Mouse (Mus musculus): ENCODE results near the gene Ntrk2. TPM values are rescaled to one million over a fixed set of nuclear protein-coding genes. Genes with fewer than 3 reads are reported as not detected.

Gene Ntrk2
- polyA plus RNA-seq, 1 experiment from 2014 or later, result 76.1 TPM

DNA sequence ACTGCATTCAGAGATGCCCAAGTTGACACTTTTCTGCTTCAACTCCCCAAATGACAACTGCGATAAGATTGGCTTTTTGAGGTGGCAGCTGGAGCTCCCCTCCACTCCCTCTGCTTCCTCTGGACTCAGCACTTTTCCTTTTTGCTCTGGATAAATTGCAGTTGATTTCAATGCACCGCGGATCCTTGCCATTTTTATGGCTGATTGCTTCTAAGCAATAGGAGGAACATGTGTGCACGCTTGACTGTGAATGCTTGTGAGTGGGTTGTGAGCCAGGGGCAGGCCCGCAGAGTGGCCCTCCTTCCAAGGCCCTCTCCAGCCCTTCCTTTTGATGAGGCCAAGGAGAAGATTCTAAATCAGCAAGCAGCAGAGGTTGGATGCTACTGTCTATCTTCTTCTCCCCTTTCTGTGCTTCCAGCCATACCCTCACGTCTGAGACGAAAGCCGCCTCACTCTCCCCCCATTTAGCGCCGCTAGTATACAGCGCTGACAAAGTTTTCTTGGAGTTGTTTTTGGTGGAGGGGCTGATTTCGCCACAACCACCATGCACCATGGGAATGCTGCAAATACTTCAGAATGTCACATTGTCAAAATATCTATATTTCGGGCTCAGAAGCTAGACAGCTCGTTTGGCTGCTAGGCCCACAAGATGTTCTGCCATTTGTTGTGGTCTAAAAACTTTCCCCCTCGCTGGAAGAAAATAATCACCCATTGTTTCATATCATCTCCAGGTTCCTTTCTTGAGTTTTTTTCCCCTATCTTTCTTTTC, 122.5 kb downstream of the Ntrk2 start:
- ATAC-seq (ENCODE audit: low FRiP score, low read depth), result no peak

DNA sequence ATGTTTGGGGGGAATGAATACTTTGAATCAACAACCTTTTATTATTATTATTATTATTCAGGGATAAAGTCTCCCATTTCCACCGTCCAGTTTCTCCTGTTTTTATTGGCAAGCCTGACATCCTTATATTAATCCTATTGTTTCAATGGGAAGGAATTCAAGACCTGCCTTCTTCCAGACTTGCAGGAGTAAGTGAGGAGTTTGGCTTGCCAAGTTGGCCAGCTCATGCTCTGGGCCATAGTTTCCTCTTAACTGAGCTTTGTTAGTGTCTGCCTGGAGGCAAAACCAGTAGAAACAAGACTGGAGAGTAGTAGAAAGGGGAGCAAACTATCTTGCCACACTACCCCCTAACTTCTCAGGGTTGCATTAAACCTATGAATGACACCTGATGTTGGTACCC, 123.8 kb downstream of the Ntrk2 start:
- Histone ChIP-seq H3K27me3 (replicated peaks) (no peaks in the 10 kb centered on the region), H3K4me2 (replicated peaks) (no peak overlapping the region), H3K4me3 (no peak overlapping the region), H3K4me1 (peaks cover 31% of the 10 kb centered on the region), H3K36me3 (no peaks in the 10 kb centered on the region), H3K9ac (no peak overlapping the region), H3K27ac (no peak overlapping the region), H3K9me3 (no peaks in the 10 kb centered on the region)
- no peak for ATAC-seq (ENCODE audit: low FRiP score, low read depth)
- WGBS, result 82% methylated on average over 1 of the region's 1 CpGs

More for the DNA sequence above, 122.5 kb downstream of the Ntrk2 start:
- Histone ChIP-seq H3K9ac (no peak overlapping the region), H3K36me3 (no peaks in the 10 kb centered on the region), H3K4me2 (replicated peaks) (no peak overlapping the region), H3K4me3 (no peak overlapping the region), H3K27me3 (replicated peaks) (no peaks in the 10 kb centered on the region), H3K27ac (no peak overlapping the region), H3K9me3 (no peaks in the 10 kb centered on the region), H3K4me1 (peaks cover 26% of the 10 kb centered on the region)
- WGBS, result 68% methylated on average over 15 of the region's 15 CpGs

GRCm38 (mm10) chr13:58933126-58933525, 126.8 kb downstream of the Ntrk2 start:
- Histone ChIP-seq H3K27me3 (replicated peaks) (no peaks in the 10 kb centered on the region), H3K9me3 (no peaks in the 10 kb centered on the region), H3K4me2 (replicated peaks) (no peak overlapping the region), H3K9ac (no peak overlapping the region), H3K4me1 (peaks cover 40% of the 10 kb centered on the region), H3K27ac (no peak overlapping the region), H3K4me3 (no peak overlapping the region), H3K36me3 (no peaks in the 10 kb centered on the region)
- peak; percentile 71 for ATAC-seq (ENCODE audit: low FRiP score, low read depth)
- 10% methylated on average over 4 of the region's 4 CpGs for WGBS

DNA sequence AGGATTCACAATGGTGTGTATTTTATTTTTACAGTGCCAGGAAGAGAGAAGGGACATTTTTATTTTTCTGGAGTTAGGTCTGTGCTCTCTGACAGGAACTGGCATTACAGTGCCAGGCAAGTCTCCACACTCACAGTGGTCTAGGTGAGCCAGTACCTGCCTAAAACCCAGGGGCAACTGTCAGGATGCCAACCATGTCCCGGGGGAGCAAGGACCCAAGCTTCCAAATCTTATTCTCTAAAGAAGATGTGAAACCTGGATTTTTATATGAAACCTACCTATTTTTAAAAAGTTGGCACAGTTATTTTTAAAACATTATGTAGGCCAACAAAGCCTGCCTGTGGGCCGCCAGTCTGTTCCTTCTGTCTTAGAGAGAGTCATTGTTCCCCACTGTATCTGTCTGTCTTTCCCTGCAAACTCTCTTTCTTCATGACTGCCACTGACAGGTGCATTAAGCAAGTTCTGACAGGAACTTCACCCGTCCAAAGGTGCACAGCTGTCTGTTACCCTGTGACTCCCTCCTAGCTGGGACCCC, 128.3 kb downstream of the Ntrk2 start:
- H3K4me1 ChIP-seq, result peaks cover 32% of the 10 kb centered on the region
- WGBS, result 85% methylated on average over 3 of the region's 3 CpGs
- no peaks in the 10 kb centered on the region for H3K36me3 ChIP-seq

DNA sequence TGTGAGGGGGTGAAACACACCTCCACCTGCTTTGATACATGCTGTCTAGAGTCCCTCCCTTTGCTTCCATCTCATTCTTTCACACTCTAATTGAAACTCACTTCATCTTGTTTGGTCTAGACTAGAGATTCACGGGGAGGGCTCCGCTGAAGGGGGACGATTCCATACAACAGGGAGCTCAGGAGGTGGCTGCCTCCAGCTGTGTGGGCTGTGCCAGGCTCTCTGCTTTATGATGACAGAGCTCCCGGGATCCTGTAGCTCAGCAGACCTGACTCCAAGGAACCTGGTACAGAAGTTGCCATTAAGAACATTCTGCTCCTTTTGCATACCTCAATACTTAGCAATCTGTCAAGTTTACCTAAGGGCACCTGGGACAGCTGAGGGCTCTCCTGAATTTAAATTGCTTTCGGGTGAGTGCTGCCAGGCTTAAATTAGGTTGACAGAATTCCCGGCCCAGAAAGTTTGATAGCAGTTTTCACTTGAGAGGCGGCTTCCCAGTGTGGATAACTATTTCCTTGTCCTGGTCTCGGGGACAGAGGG, 129.7 kb downstream of the Ntrk2 start:
- H3K4me2 ChIP-seq (replicated peaks), result no peak overlapping the region
- H3K27me3 ChIP-seq (replicated peaks), result no peaks in the 10 kb centered on the region
- no peaks in the 10 kb centered on the region for H3K36me3 ChIP-seq
- H3K27ac ChIP-seq, result no peak overlapping the region
- H3K9ac ChIP-seq, result no peak overlapping the region
- WGBS, result 5% methylated on average over 8 of the region's 8 CpGs
- peak; percentile 52; the same call in 1 of the 2 replicates for ATAC-seq (ENCODE audit: low FRiP score, low read depth)
- no peak overlapping the region for H3K4me3 ChIP-seq
- peaks cover 32% of the 10 kb centered on the region for H3K4me1 ChIP-seq
- H3K9me3 ChIP-seq, result no peaks in the 10 kb centered on the region

More for the DNA sequence above, 128.3 kb downstream of the Ntrk2 start:
- Histone ChIP-seq H3K27me3 (replicated peaks) (no peaks in the 10 kb centered on the region), H3K27ac (no peak overlapping the region), H3K4me2 (replicated peaks) (no peak overlapping the region), H3K9me3 (no peaks in the 10 kb centered on the region), H3K4me3 (no peak overlapping the region), H3K9ac (no peak overlapping the region)
- no peak for ATAC-seq (ENCODE audit: low FRiP score, low read depth)

- H3K9me3 ChIP-seq, result no peaks in the 10 kb centered on the region
- peaks cover 29% of the 10 kb centered on the region for H3K4me1 ChIP-seq
- H3K4me2 ChIP-seq (replicated peaks), result no peak overlapping the region
- no peak overlapping the region for H3K27ac ChIP-seq
- H3K36me3 ChIP-seq, result no peaks in the 10 kb centered on the region
- H3K9ac ChIP-seq, result no peak overlapping the region
- no peak for ATAC-seq (ENCODE audit: low FRiP score, low read depth)
- no peak overlapping the region for H3K4me3 ChIP-seq
- H3K27me3 ChIP-seq (replicated peaks), result no peaks in the 10 kb centered on the region
- 93% methylated on average over 12 of the region's 12 CpGs for WGBS
Measured at GRCm38 (mm10) chr13:58937884-58938283, 131.5 kb downstream of the Ntrk2 start.

DNA sequence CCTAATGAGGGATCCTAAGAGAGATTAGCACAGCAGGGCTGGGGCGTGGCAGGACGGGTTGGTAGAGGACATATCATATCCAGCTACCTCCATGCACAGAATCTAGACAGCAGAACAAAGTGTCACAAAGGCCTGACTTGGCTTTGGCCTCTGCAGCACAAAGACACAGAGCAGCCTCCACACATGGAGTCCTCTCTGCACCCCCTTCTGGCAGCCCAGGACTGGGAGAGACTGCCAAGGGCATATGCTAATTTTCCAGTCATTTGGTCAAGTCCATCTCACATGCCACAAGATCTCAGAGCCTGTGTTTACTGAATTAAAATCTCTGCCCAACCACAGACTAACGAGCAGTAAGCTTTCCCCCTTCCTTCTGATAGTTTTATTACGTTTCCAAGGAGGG, 132.1 kb downstream of the Ntrk2 start:
- no peak for ATAC-seq (ENCODE audit: low FRiP score, low read depth)

DNA sequence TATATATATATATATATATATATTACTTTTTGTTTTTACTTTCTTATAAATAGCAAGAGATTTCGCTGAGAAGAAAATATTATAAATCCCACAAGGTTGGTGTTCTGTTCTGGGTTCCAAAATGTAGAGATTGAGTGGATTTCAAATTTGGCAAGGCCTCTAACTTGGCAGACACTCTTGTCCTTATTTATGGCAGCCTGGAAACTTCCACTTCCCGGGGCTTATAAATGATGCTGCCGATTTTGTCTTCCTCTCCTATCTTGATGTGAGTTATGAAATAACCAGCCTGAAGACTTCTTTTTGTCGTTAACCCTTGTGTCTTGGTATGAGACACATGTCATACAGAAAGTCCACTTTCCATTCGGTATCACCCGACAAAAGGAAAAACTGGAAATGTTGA, 133.8 kb downstream of the Ntrk2 start:
- 90% methylated on average over 6 of the region's 6 CpGs for WGBS
- Histone ChIP-seq H3K4me2 (replicated peaks) (no peak overlapping the region), H3K27me3 (replicated peaks) (no peaks in the 10 kb centered on the region), H3K36me3 (no peaks in the 10 kb centered on the region), H3K9me3 (no peaks in the 10 kb centered on the region), H3K27ac (no peak overlapping the region), H3K4me1 (peaks cover 14% of the 10 kb centered on the region), H3K4me3 (no peak overlapping the region), H3K9ac (no peak overlapping the region)
- ATAC-seq (ENCODE audit: low FRiP score, low read depth), result no peak

More for the DNA sequence above, 132.1 kb downstream of the Ntrk2 start:
- H3K27ac ChIP-seq, result no peak overlapping the region
- H3K9ac ChIP-seq, result no peak overlapping the region
- no peak overlapping the region for H3K4me3 ChIP-seq
- H3K36me3 ChIP-seq, result no peaks in the 10 kb centered on the region
- H3K9me3 ChIP-seq, result no peaks in the 10 kb centered on the region
- WGBS, result 74% methylated on average over 4 of the region's 4 CpGs
- no peak overlapping the region for H3K4me2 ChIP-seq (replicated peaks)
- no peaks in the 10 kb centered on the region for H3K27me3 ChIP-seq (replicated peaks)
- peaks cover 24% of the 10 kb centered on the region for H3K4me1 ChIP-seq

- no peaks in the 10 kb centered on the region for H3K36me3 ChIP-seq
- no peak overlapping the region for H3K27ac ChIP-seq
- H3K9me3 ChIP-seq, result no peaks in the 10 kb centered on the region
- H3K4me2 ChIP-seq (replicated peaks), result no peak overlapping the region
- no peak overlapping the region for H3K9ac ChIP-seq
- no peak for ATAC-seq (ENCODE audit: low FRiP score, low read depth)
- 44% methylated on average over 7 of the region's 7 CpGs for WGBS
- H3K4me3 ChIP-seq, result no peak overlapping the region
- H3K27me3 ChIP-seq (replicated peaks), result no peaks in the 10 kb centered on the region
- peaks cover 8% of the 10 kb centered on the region for H3K4me1 ChIP-seq
Measured at GRCm38 (mm10) chr13:58940798-58941197, 134.4 kb downstream of the Ntrk2 start.

- Histone ChIP-seq H3K9ac (no peak overlapping the region), H3K4me1 (peaks cover 13% of the 10 kb centered on the region), H3K4me2 (replicated peaks) (no peak overlapping the region), H3K4me3 (no peak overlapping the region), H3K36me3 (no peaks in the 10 kb centered on the region), H3K27me3 (replicated peaks) (no peaks in the 10 kb centered on the region), H3K27ac (no peak overlapping the region), H3K9me3 (no peaks in the 10 kb centered on the region)
- no peak for ATAC-seq (ENCODE audit: low FRiP score, low read depth)
- 71% methylated on average over 6 of the region's 6 CpGs for WGBS
Measured at GRCm38 (mm10) chr13:58945781-58946180, 139.4 kb downstream of the Ntrk2 start.

- no peak overlapping the region for H3K4me2 ChIP-seq (replicated peaks)
- no peaks in the 10 kb centered on the region for H3K27me3 ChIP-seq (replicated peaks)
- H3K9me3 ChIP-seq, result no peaks in the 10 kb centered on the region
- no peak overlapping the region for H3K27ac ChIP-seq
- H3K4me1 ChIP-seq, result peaks cover 13% of the 10 kb centered on the region
- WGBS, result 76% methylated on average over 6 of the region's 6 CpGs
- no peaks in the 10 kb centered on the region for H3K36me3 ChIP-seq
- ATAC-seq (ENCODE audit: low FRiP score, low read depth), result no peak
- H3K4me3 ChIP-seq, result no peak overlapping the region
- H3K9ac ChIP-seq, result no peak overlapping the region
Measured at GRCm38 (mm10) chr13:58946589-58946988, 140.2 kb downstream of the Ntrk2 start.

DNA sequence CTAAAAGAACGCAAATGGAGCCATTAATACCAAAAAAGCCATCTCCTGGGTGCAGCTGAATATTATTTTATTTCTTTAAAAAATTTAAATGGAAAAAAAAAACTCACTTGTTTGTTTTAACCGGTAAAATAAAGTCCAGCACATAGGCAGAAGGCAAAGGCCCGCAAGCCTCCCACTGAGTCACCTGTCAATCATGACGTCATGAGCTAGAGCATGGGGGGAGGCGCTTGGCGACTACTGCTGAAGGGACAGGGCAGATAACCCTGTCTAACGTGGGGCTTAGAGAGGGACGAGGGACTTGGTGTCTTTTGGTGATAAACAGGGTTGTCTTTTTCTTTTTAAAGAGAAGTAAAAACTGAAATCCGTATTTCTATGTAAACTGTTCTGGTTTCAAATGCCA, 140.7 kb downstream of the Ntrk2 start:
- Histone ChIP-seq H3K27ac (no peak overlapping the region), H3K4me3 (no peak overlapping the region), H3K9ac (no peak overlapping the region), H3K36me3 (no peaks in the 10 kb centered on the region), H3K4me2 (replicated peaks) (no peak overlapping the region), H3K27me3 (replicated peaks) (no peaks in the 10 kb centered on the region), H3K9me3 (no peaks in the 10 kb centered on the region), H3K4me1 (peaks cover 13% of the 10 kb centered on the region)
- 56% methylated on average over 9 of the region's 9 CpGs for WGBS
- no peak for ATAC-seq (ENCODE audit: low FRiP score, low read depth)
